Comparison of ENCODE assay signal across 16 mouse cellular contexts in the genomic region with DNA sequence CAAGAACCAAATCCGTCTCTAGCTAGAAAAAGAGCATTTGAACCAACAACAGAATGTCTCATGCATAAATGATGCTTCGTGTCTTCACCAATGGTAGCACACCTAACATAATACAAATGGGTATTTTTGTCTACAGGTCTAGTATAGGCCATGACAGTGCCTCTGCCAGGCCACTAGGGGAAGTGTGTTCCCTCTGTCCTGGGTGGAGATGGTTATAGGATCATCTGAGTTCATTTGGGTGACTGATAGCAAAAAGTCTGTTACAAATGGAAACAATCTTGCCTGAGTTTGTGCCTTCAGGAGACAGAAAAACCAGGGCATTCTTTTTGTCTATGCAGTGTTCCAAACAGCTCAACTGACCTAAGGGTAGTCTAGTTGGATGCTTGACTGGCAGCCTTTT. TPM values are rescaled to one million over a fixed set of nuclear protein-coding genes. Genes with fewer than 3 reads are reported as not detected.
DNase-seq lines count a peak whose midpoint lies in the region; ATAC-seq and TF ChIP-seq lines count a peak whose summit lies in the region.
"Had no signal": no experiment of that assay in that cellular context is flagged by ENCODE, and none has a peak within 500 bp of the region (broad histone marks: within the 10 kb centered on the region; RNA-seq: fewer than 3 reads in every experiment).

No protein-coding gene starts in this region.

- H3K4me2 ChIP-seq in heart, embryonic 12.5 days = no peak overlapping the region
- H3K4me2 ChIP-seq in liver, embryonic 14.5 days (ENCODE audit: low read depth) = no peak overlapping the region
- H3K4me2 ChIP-seq in liver, embryonic 12.5 days = no peak overlapping the region
- H3K4me2 ChIP-seq in midbrain, embryonic 16.5 days (ENCODE audit: low read length) = no peak overlapping the region
- H3K4me2 ChIP-seq: embryonic facial prominence, embryonic 12.5 days; forebrain, embryonic 15.5 days; hindbrain, embryonic 15.5 days; midbrain, embryonic 12.5 days; neural tube, embryonic 12.5 days had no signal

- H3K9me3 ChIP-seq in heart, embryonic 12.5 days (replicated peaks) = no peaks in the 10 kb centered on the region
- H3K9me3 ChIP-seq in liver, embryonic 14.5 days (ENCODE audit: control insufficient read depth, low read length) = no peaks in the 10 kb centered on the region
- no peaks in the 10 kb centered on the region for H3K9me3 ChIP-seq in liver, embryonic 12.5 days (replicated peaks)
- no peaks in the 10 kb centered on the region for H3K9me3 ChIP-seq in E14TG2a.4 (ENCODE audit: low read length)
- H3K9me3 ChIP-seq in midbrain, embryonic 16.5 days (replicated peaks; ENCODE audit: control insufficient read depth, low read length, poor library complexity, severe bottlenecking) = no peaks in the 10 kb centered on the region
- H3K9me3 ChIP-seq: embryonic facial prominence, embryonic 12.5 days; forebrain, embryonic 15.5 days; hindbrain, embryonic 15.5 days; midbrain, embryonic 12.5 days; neural tube, embryonic 12.5 days had no signal

- no peaks in the 10 kb centered on the region for H3K36me3 ChIP-seq in heart, embryonic 12.5 days
- no peaks in the 10 kb centered on the region for H3K36me3 ChIP-seq in liver, embryonic 14.5 days (replicated peaks; ENCODE audit: control insufficient read depth, insufficient read depth, low read depth)
- no peaks in the 10 kb centered on the region for H3K36me3 ChIP-seq in liver, embryonic 12.5 days
- H3K36me3 ChIP-seq in E14TG2a.4 (ENCODE audit: insufficient read depth, low read length) = no peaks in the 10 kb centered on the region
- no peaks in the 10 kb centered on the region for H3K36me3 ChIP-seq in midbrain, embryonic 16.5 days (ENCODE audit: control insufficient read depth, insufficient read depth, low read length)
- H3K36me3 ChIP-seq: embryonic facial prominence, embryonic 12.5 days; forebrain, embryonic 15.5 days; hindbrain, embryonic 15.5 days; midbrain, embryonic 12.5 days; neural tube, embryonic 12.5 days had no signal

- no peak overlapping the region for H3K27ac ChIP-seq in heart, embryonic 12.5 days (ENCODE audit: poor library complexity, severe bottlenecking)
- no peak overlapping the region for H3K27ac ChIP-seq in liver, embryonic 14.5 days
- H3K27ac ChIP-seq in liver, embryonic 12.5 days = no peak overlapping the region
- H3K27ac ChIP-seq in midbrain, embryonic 16.5 days (ENCODE audit: low read length) = no peak overlapping the region
- H3K27ac ChIP-seq: embryonic facial prominence, embryonic 12.5 days; forebrain, embryonic 15.5 days; hindbrain, embryonic 15.5 days; midbrain, embryonic 12.5 days; neural tube, embryonic 12.5 days had no signal

- H3K4me3 ChIP-seq in heart, embryonic 12.5 days = no peak overlapping the region
- no peak overlapping the region for H3K4me3 ChIP-seq in liver, embryonic 14.5 days (ENCODE audit: insufficient read depth in 1 of 2, low read depth in 2 of 2, low read length in 2 of 2)
- H3K4me3 ChIP-seq in liver, embryonic 12.5 days = no peak overlapping the region
- no peak overlapping the region for H3K4me3 ChIP-seq in E14TG2a.4 (replicated peaks; ENCODE audit: low read length)
- H3K4me3 ChIP-seq in midbrain, embryonic 16.5 days (ENCODE audit: low read depth, low read length) = no peak overlapping the region
- H3K4me3 ChIP-seq: embryonic facial prominence, embryonic 12.5 days; forebrain, embryonic 15.5 days; hindbrain, embryonic 15.5 days; midbrain, embryonic 12.5 days; neural tube, embryonic 12.5 days had no signal

- WGBS in heart, embryonic 12.5 days = 77% methylated on average over 2 of the region's 2 CpGs
- WGBS in liver, embryonic 14.5 days (ENCODE audit: insufficient replicate concordance) = 61% methylated on average over 2 of the region's 2 CpGs
- 61% methylated on average over 2 of the region's 2 CpGs for WGBS in liver, embryonic 12.5 days (ENCODE audit: insufficient replicate concordance)
- WGBS in midbrain, embryonic 16.5 days = 81% methylated on average over 2 of the region's 2 CpGs

- TF ChIP-seq CTCF in liver, embryonic 14.5 days (IDR thresholded peaks at IDR 0.05; ENCODE audit: low read depth) = peak; percentile 88
- TF ChIP-seq CTCF in E14TG2a.4 (conservative IDR thresholded peaks at IDR 0.05; ENCODE audit: low read length) = peak; percentile 45

- peaks cover 13% of the 10 kb centered on the region for H3K4me1 ChIP-seq in heart, embryonic 12.5 days (replicated peaks)
- peaks cover 11 to 23% of the 10 kb centered on the region in 2 experiments for H3K4me1 ChIP-seq in liver, embryonic 14.5 days (replicated peaks; ENCODE audit: control insufficient read depth in 2 of 2, insufficient read depth in 2 of 2, low read length in 1 of 2)
- H3K4me1 ChIP-seq in liver, embryonic 12.5 days = peaks cover 42% of the 10 kb centered on the region
- H3K4me1 ChIP-seq in E14TG2a.4 (replicated peaks; ENCODE audit: low read depth, low read length) = peaks cover 28% of the 10 kb centered on the region
- peaks cover 14% of the 10 kb centered on the region for H3K4me1 ChIP-seq in midbrain, embryonic 16.5 days (ENCODE audit: control insufficient read depth, insufficient read depth, low read length)

- H3K9ac ChIP-seq in heart, embryonic 12.5 days = no peak overlapping the region
- no peak overlapping the region for H3K9ac ChIP-seq in liver, embryonic 14.5 days (replicated peaks)
- no peak overlapping the region for H3K9ac ChIP-seq in liver, embryonic 12.5 days
- H3K9ac ChIP-seq in midbrain, embryonic 16.5 days (ENCODE audit: low read depth, low read length) = no peak overlapping the region
- H3K9ac ChIP-seq: embryonic facial prominence, embryonic 12.5 days; forebrain, embryonic 15.5 days; hindbrain, embryonic 15.5 days; midbrain, embryonic 12.5 days; neural tube, embryonic 12.5 days had no signal

- DNase-seq in heart, adult 11 months = peak; percentile 74
- no peak for DNase-seq in liver, embryonic 14.5 days (ENCODE audit: low read depth in 3 of 3, low spot score in 3 of 3)
- DNase-seq: adrenal gland, postnatal 36 days; kidney, postnatal 36 days; thymus, postnatal 4 days had no signal

- no peak for TF ChIP-seq EP300 in liver, embryonic 14.5 days (IDR thresholded peaks at IDR 0.05; ENCODE audit: low read depth)

- no peaks in the 10 kb centered on the region for H3K27me3 ChIP-seq in heart, embryonic 12.5 days (replicated peaks)
- no peaks in the 10 kb centered on the region; the same call in 1 of the 2 replicates for H3K27me3 ChIP-seq in liver, embryonic 14.5 days (ENCODE audit: control insufficient read depth, insufficient read depth, low read length)
- peaks cover 18% of the 10 kb centered on the region for H3K27me3 ChIP-seq in liver, embryonic 12.5 days (replicated peaks)
- H3K27me3 ChIP-seq in E14TG2a.4 (ENCODE audit: insufficient read depth, low read length) = peaks cover 20% of the 10 kb centered on the region
- no peaks in the 10 kb centered on the region for H3K27me3 ChIP-seq in midbrain, embryonic 16.5 days (ENCODE audit: control insufficient read depth, insufficient read depth, low read depth, low read length)
- H3K27me3 ChIP-seq: embryonic facial prominence, embryonic 12.5 days; forebrain, embryonic 15.5 days; hindbrain, embryonic 15.5 days; neural tube, embryonic 12.5 days had no signal

- no peak for ATAC-seq in heart, embryonic 12.5 days (ENCODE audit: insufficient number of reproducible peaks, low FRiP score)
- ATAC-seq in liver, embryonic 14.5 days (ENCODE audit: insufficient read depth) = no peak
- ATAC-seq in liver, embryonic 12.5 days = no peak
- ATAC-seq in granulocyte monocyte progenitor cell, adult 5-6 weeks (replicated peaks; ENCODE audit: poor library complexity, severe bottlenecking) = 0 out of 2 replicates have a peak, but pooled peaks have one; percentile 31
- no peak for ATAC-seq in activated CD4-positive, CD25-positive, alpha-beta regulatory T cell, adult 4 months
- no peak for ATAC-seq in midbrain, embryonic 16.5 days
- ATAC-seq: forebrain, embryonic 15.5 days had no signal

RNA-seq across cellular contexts. Expression of a gene that starts 2.4 kb away (rescaled TPM):
- polyA plus RNA-seq in heart, embryonic 12.5 days (2016; fragmentation: Nextera tagmentation; extraction: Ambion mirVana) = 21.0 and 21.3 TPM in 2 replicates
- 58.1 and 75.0 TPM in 2 replicates for polyA plus RNA-seq in liver, embryonic 14.5 days (2012; rRNA removed)
- polyA plus RNA-seq in liver, embryonic 14.5 days (2014; fragmentation: Nextera tagmentation; extraction: Ambion mirVana) = 70.4 and 85.8 TPM in 2 replicates
- 105 and 116 TPM in 2 replicates for polyA plus RNA-seq in liver, embryonic 12.5 days (2016; fragmentation: Nextera tagmentation; extraction: Ambion mirVana)
- 6.7 and 15.1 TPM in 2 replicates for total RNA-seq in granulocyte monocyte progenitor cell, adult 5-6 weeks (2014; fragmentation: Nextera tagmentation)
- total RNA-seq in granulocyte monocyte progenitor cell, adult 5-6 weeks (2017) = 5.6 and 9.9 TPM in 2 replicates
- polyA plus RNA-seq in activated CD4-positive, CD25-positive, alpha-beta regulatory T cell, adult 4 months (2017; shearing (Covaris generic)) = 10 to 100 TPM in 1 of 2 experiments, 1 to 10 TPM in 1; 8.1 to 13.2 TPM
- polyA plus RNA-seq in midbrain, embryonic 16.5 days (2015; fragmentation: Nextera tagmentation; extraction: Ambion mirVana) = 46.1 and 52.7 TPM in 2 replicates
